Mouse (Mus musculus) heart, adult 18-20 months (tissue): ENCODE results near the gene Zdhhc17. TPM values are rescaled to one million over a fixed set of nuclear protein-coding genes. Genes with fewer than 3 reads are reported as not detected.

ENCODE experiments used
- DNase-seq, 2 experiments: peaks; one replicate each; pipeline ENCODE4 v3.0.0; 2021 to 2022; ENCODE audit warnings: mixed read lengths in 1 of 2
- total RNA-seq, 2 experiments: library from RNA; stranded (reverse); gene quantifications; 2 replicates each; pipeline ENCODE4 v1.2.3; 2021

Gene Zdhhc17
- total RNA-seq, 2 experiments from 2014 or later: 18.1 to 23.1 TPM

DNA sequence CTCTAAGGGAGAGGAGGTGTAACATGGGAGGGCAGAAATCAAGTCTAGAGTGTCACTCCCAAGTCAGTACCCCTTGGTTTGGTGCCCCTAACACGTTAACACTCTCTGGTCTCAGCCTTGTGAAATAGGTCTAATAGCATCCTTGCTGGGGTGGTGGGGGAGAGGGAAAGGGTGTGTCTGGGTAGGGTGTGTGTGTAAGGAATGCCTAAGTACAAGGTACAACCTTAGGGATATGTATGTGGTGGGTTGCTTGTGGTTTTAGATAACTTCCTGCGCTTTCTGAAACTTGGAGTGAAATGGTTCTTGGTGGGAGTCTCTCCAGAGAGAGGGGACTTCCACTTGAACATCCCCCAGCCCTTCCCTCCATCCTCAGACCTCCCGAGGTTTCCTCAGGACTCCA is 88.0 kb downstream of the Zdhhc17 start:
- DNase-seq: no peak

- no peak for DNase-seq
These were observed 89.5 kb downstream of the Zdhhc17 start for GRCm38 (mm10) chr10:110920368-110920950.

DNA sequence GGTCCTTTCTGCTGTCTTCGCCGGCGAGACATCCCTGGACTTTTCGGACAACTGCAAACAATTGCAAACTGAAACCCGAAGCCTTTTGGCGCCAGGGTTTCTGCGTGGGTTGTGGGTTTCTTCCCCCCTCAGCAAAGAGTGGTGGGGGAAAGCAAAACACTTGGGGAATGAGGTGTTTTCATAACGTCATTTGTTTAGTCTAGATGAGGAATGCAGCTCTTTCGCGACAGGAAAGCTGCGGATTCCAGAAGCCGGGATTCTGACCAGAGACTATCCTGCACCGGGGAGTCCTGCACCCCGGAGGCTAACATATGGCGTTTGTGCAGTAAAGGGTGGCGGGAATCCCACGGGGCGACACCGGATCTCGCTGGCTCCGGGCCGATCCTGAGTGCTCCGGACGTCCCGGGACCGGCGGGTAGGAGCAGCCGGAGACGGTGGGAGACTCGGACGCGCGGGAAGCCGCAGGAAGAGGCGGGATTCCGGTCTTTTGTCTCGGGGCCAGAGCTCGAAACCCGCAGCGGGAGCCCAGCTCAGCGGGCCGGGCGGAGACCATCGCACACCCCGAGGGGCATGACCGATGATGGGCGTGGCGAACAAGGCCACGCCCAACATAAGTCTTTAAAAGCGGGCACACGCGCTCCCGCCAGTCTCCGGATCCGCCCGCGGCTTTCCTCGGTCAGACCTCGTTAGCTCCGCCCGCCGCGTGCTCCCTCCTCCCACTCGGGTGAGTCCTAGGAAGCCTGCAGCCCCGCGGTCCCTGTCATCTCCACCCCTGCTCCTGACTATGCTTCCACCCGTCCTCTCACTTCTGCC is 90.2 kb downstream of the Zdhhc17 start, which contains the start of gene Csrp2:
Gene Csrp2, plus strand, starts transcription at position 259 of the 813 bp plus-strand sequence.
- peak; percentile 95 for DNase-seq

GRCm38 (mm10) chr10:110918414-110919391 is 91.2 kb downstream of the Zdhhc17 start:
- peak; percentile 56 to 65 for DNase-seq

DNA sequence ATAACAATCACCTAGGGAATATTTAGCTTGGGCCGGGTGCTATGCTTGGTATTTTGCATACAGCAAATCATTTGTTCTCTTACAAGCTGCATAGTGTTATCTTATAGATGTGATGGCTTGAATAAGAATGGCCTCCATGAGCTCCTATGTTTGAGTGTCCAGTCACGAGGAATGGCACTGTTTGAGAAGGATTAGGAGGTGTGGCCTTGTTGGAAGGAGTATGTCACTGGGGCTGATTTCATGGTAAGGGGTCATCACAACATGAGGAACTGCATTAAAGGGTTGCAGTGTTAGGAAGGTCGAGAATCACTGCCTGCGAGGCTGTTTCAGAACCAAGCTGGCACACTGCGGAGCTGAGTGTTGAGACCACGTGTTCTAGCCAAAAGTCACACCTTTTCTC is 92.4 kb downstream of the Zdhhc17 start:
- DNase-seq: no peak

GRCm38 (mm10) chr10:110916666-110917344 is 93.1 kb downstream of the Zdhhc17 start:
- no peak for DNase-seq

GRCm38 (mm10) chr10:110903862-110904261 is 106.1 kb downstream of the Zdhhc17 start:
- DNase-seq: no peak

DNA sequence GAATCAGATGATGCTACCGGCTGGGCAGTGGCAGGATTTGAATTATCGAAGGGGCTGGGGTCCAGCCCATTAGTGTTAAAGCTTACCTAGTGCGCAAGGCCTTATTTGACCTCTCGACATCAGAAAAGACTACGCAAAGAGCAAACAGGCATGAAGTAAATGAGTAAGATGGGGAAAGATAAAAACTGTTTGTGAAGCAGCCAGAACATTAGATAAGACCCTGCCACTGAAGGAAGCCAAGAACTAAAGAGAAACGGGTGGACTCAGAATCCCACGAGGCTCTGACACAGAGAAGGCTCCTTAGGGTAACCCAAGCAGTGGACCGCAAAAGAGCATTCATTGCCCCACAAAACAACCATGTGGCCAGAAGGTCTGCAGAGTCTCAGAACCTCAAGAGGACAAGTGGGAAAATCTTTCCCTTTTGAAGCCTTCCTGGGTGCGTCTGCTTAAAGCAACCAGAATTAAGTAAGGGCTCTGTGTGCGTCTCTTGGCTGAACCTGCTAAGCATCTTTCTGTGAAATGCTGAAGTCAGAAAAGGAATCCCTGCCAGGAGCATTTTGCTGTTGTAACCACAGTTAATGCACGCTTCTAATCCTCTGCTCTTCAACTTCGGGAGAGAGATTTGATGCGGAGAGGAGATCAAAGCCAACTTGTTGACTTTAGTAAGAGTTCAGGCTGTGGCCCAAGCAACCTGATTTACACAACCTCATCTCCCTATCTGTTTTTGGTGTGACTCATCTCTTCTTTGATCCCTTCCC is 110.0 kb downstream of the Zdhhc17 start:
- DNase-seq: peak; percentile 30 to 48

Other genes starting within 250 kb of the Zdhhc17 start
- gene Csrp2, start 90.4 kb downstream of the Zdhhc17 start, total RNA-seq: 10 to 100 TPM; 28.4 to 32.3 TPM
- 10 to 100 TPM; 80.7 to 92.2 TPM for gene Osbpl8, start 154.6 kb upstream of the Zdhhc17 start, total RNA-seq